Mouse (Mus musculus) heart, postnatal 25 days (tissue): ENCODE measurements around the gene Bcar3. TPM values are rescaled to one million over a fixed set of nuclear protein-coding genes. Genes with fewer than 3 reads are reported as not detected.

ENCODE experiments used
- DNase-seq: peaks from one replicate; pipeline ENCODE4 v3.0.0; 2022; ENCODE audit warnings: low spot score
- intact Hi-C: fragments of 180-260 bp; cut with DNase I; formaldehyde crosslinking; loops from one replicate; pipeline ENCODE4 v1.15.1; 2025
- microRNA-seq: library from miRNA; unstranded; fragments of <30 nt; microRNA quantifications from one replicate; pipeline ENCODE4 v1.2.0, GENCODE M21; 2022
- total RNA-seq, 2 experiments: library from RNA; stranded (reverse); gene quantifications; 2 replicates each; pipeline ENCODE4 v1.2.3; 2021

The Bcar3 gene
- total RNA-seq, 2 experiments from 2014 or later, result 6.4 to 7.2 TPM

DNA sequence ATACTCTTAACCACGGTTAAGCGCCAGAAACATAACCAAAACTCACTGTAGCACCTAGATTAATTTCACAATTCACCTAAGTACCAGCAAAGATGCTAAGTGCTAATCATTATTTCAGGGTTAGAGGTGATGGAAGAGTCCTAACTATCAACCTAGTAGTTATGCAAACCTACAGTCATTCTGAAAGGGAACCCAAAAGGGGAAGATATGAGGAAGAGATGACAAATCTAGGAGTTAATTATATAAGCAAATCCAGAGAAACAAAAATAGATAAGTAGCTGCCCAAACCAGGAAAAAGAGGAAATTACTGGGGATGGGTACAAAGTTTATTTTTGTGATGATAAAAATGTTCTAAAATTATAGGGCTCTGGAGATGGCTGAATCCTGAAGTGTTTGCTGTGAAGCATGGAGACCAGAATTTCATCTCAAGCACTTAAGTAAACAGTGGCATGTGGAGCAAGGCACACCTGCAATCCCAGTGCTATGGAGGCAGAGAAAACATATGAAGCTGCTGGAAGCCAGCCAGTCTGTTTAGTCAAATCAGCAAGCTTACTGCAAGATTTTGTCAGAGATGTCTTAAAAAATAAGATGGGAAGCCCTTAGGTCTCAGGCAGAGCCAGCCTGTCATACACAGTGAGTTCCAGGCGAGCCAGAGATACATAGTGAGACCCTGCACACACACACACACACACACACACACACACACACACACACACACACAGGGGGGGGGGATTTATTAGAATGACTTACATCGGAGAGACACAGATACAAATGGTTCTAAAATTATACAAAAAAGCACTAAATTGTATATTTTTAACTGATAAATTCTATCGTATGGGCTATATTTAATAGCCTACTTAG is 279.7 kb downstream of the Bcar3 start:
- intact Hi-C loops, result loop anchor here (5.0 kb wide), 1 partner anchor 44 kb away; the partner anchor contains the start of gene Fnbp1l
- DNase-seq, result no peak

- intact Hi-C loops, result loop anchor here (5.0 kb wide), 1 partner anchor 42 kb away; the partner anchor contains the start of gene Fnbp1l
- no peak for DNase-seq
Measured at GRCm38 (mm10) chr3:122574921-122575320, 281.0 kb downstream of the Bcar3 start.

DNA sequence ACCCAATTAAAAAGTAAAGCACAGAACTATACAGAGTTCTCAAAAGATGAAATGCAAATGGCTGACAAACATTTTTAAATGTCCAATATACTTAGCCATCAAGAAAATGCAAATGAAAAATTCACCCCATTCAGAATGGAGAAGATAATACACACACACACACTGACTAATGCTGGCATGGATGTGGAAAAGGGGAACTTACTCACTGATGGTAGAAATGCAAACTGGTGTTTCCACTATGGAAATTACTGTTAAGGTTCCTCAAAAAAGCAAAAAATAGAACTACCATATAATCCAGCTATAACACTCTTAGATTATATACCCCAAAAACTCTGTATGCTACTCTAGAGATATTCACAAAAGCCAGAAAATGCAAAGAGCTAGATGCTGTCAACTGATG is 283.4 kb downstream of the Bcar3 start:
- intact Hi-C loops, result no loop called here
- DNase-seq, result no peak

Small RNAs within 50 kb of the gene (microRNA-seq; reads per million reads assigned to microRNA genes)
- gene Mir760 (35.6 reads per million, percentile 45 among the genes with 10 or more reads in this experiment), gene Mir7657 (not detected)

Other genes with a start within 250 kb of the Bcar3 start
- 1 to 10 TPM; 2.3 TPM for gene Abca4, start 249.7 kb upstream of the Bcar3 start, total RNA-seq
- gene Gclm, start 48.6 kb upstream of the Bcar3 start, total RNA-seq, result 10 to 100 TPM; 47.0 to 51.4 TPM
- gene Dnttip2, start 19.7 kb upstream of the Bcar3 start, total RNA-seq, result 10 to 100 TPM; 23.8 to 26.0 TPM